Mouse (Mus musculus) frontal cortex, adult (tissue): ENCODE data around the gene Gm20388.

Experiments used
- ATAC-seq: cut with Nextera tagmentation; 2 replicates; pipeline ENCODE4 v1.9.2; 2017; ENCODE audit warnings: mild to moderate bottlenecking, moderate library complexity, mixed read lengths; ENCODE audit not compliant: low TSS enrichment

Gene Gm20388

DNA sequence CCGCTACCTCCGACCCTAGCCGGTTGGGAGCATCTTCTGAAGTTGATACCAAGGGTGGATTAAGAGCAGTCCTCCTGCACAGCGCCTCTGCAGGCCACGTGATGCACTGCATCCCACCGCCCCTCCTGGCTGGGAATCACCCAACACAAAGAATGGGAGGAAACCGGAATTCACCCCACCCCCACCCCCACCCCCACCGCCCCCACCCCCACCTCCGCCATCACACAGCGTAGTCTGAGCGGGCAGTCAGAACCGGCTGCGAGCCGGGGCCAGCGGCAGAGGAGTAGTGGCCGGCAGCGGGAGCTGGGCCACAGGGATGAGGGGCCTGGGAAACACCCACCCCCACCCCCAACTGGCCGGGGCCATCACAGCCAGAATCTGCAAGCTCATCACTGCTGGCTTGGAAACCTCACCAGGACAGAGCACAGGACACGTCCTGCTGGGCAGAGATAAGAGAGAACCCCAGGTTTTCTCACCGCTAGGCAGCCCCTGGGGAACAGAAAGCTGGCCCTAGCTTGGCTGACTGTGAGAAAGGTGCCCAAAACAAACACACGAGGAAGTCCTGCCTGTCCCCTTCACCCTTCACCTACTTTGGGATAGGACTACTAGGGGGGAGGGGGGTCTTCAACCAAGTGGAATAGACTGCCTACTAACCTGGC lies 1472.1 kb downstream of the Gm20388 start:
- no peak for ATAC-seq

- ATAC-seq, result no peak
Observed at GRCm38 (mm10) chr8:121385540-121385939, 1474.9 kb downstream of the Gm20388 start.

GRCm38 (mm10) chr8:121390608-121391007 lies 1480.0 kb downstream of the Gm20388 start:
- peak; percentile 76 for ATAC-seq

GRCm38 (mm10) chr8:121391254-121391653 lies 1480.6 kb downstream of the Gm20388 start:
- ATAC-seq, result no peak

- no peak for ATAC-seq
Observed at GRCm38 (mm10) chr8:121391771-121392170, 1481.1 kb downstream of the Gm20388 start.

DNA sequence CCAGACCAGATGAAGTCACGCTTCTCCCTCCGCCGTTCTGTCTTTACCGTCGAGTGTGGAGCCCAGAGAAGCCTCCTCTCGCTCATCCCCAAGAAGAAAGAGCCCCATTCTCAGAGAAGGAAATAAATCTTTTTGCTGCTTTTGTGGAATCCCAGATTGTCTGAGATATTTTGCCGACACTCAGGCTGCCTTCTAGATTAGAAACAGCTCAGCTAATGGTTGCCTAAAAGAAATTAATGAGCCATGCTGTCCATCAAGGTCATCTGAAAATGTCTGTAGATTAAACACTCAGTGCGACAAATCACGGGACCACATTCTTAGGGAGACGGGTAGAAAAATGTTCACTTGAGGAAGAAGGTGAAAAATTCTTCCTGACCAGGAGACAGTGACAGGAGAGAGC lies 1481.8 kb downstream of the Gm20388 start:
- ATAC-seq, result no peak

DNA sequence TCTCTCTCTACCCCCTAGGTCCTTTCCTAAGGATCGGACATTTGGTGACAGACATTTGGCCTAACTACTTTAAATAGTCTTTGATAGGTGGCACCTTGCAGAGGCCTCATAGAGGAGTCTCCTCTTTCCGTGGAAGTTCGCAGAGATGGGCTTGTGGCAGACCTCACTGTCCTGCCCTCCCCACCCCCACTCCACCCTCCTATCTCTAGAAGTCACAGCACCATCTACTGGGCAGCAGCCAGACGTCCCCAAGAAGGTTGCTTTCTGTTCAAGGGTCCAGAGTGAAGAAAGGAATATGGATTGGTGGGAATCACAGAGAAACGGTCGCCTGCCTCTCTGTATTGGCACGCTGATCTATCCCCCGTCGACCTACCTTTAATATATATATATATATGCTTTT lies 1482.5 kb downstream of the Gm20388 start:
- ATAC-seq, result no peak

DNA sequence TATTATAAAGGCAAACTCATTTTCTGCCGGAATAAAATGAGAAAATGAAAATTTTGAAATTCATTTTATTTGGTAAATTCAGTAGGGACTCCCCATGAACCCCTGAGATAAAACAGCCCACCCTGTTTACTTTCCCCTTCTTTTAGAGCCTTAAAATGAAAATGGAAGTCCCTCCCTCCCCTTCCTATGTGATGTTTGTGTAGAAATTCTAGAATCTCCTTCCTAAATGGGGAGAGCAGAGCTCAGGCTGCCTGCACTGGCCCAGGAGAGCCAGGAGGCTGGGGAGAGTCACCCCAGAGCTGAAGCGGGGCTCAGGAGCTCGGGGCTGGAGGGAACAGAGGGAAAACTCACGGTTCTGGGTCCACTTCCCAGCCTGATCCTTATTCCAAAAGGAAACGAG lies 1484.0 kb downstream of the Gm20388 start:
- no peak for ATAC-seq

DNA sequence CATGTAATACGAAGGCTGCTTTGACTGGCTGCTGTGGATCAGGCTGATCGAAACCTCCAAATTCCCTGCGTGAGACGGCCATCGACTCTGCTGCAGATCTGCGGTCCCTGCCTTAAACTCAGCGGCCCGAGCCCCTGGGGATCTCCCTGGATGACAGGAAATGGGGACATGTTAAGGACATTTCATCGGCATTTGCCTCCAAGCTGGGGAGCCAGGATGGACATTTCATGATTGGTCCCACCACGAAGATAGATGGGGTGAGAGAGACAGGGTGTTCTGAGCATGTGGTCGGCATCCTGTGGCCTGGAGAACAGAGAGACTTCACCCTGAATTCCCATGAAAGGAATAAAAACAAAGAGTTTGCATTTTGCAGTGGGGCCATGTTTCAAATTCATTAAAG lies 1484.7 kb downstream of the Gm20388 start:
- ATAC-seq, result no peak

- ATAC-seq, result no peak
Observed at GRCm38 (mm10) chr8:121396151-121396550, 1485.5 kb downstream of the Gm20388 start.

DNA sequence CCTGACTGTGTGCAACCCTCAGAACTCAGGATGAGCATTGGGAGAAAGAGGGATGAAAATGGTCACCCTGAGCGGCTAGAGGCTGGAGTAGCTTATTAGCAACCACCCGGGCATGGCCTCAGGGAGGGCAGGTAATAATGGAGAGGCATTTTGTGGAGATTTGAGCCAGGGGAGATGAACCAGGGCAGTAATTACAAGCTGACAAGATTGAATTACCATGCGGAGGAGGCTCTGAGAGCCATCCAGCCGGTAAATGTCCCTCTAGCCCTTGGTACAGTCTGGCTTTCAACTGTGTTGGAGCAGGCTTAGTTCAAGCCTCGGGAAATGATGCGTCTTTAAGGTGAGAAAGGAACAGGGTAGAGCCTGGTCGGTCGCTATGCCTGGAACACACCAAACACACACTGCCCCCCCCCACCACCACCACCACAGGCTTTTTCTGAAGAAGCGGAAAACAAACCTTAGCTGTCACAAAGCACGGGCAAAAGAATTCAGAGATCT lies 1486.6 kb downstream of the Gm20388 start:
- no peak for ATAC-seq

DNA sequence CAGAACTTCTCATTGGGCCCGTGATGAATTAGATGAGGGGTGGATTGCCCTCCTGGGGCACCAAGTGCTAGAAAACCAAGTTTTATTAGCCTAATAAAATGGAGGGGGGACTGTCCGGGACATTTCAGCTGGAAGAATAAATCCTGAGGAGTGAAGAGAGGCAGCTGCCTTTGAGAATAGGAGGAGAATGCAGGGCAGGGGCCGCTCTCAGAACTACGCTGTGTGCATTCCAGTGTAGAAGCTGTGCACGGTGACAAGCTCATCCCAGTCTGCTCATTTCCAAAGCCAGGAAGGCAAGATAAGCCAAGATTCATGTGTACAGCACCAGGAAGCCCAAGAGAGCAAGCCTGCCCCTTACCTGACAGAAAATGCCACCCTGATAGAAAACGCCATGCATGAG lies 1487.4 kb downstream of the Gm20388 start:
- ATAC-seq, result no peak

GRCm38 (mm10) chr8:121398724-121399123 lies 1488.1 kb downstream of the Gm20388 start:
- no peak for ATAC-seq

DNA sequence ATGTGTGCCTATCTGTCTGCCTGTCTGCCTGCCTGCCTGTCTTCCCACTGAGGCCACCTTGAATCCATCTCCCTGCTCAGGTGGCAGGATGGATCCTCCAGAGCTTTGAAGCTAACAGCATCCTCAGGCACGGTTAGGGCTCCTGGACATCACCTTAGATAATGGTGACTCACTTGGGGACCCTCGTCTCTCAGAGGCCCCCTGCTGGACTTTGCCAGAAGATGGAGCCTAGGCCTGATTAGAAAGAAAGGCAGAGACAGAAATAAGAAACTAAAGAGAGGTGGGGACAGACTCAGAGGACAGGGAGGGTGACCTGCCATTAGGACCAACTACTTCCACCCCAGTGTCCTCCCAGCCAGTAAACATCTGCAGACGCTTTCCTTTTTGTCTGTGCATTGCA lies 1488.5 kb downstream of the Gm20388 start:
- no peak for ATAC-seq

- ATAC-seq, result no peak
Observed at GRCm38 (mm10) chr8:121400581-121400980, 1489.9 kb downstream of the Gm20388 start.

DNA sequence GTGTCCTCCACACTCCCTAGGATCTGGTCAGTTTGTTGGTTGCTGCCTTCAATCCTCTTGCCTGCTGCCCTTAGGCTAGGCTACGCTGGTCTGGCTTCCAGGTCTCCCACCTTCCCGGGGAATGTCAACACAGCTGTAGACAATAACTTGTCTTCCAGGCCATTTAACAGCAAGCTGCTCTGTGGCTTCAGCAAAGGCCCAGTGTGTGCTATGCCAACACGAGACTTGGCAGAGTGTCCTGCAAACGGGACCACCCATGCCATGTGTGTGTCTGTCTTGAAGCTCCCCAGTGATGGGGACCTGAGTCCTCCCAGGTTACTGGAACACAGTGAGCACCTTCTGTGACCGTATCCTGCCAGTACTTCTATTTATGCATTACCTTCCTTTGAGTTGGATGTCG lies 1493.2 kb downstream of the Gm20388 start:
- ATAC-seq, result no peak

- ATAC-seq, result no peak
Observed at GRCm38 (mm10) chr8:121418081-121418480, 1507.4 kb downstream of the Gm20388 start.

GRCm38 (mm10) chr8:121419551-121419950 lies 1508.9 kb downstream of the Gm20388 start:
- no peak for ATAC-seq

DNA sequence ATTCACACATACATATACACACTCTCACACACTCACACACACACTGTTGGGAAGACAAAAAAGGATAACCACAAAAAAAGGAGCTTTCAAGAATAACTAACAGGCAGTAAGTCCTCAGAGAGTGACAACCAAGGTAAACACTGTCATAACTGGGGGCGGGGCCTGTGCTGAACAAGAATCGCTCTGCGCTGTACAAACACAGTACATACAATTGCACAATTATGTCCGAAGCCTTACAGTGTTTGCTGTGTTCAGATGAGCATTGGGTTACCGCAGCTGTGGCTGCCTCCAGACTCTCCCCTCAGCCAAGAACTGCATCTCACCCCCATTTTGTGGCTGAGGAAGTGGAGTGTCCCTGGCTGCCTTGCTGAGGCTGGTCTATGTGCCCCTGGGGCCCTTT lies 1510.4 kb downstream of the Gm20388 start:
- ATAC-seq, result no peak

- ATAC-seq, result no peak
Observed at GRCm38 (mm10) chr8:121424080-121424479, 1513.4 kb downstream of the Gm20388 start.

GRCm38 (mm10) chr8:121424600-121424999 lies 1514.0 kb downstream of the Gm20388 start:
- no peak for ATAC-seq

DNA sequence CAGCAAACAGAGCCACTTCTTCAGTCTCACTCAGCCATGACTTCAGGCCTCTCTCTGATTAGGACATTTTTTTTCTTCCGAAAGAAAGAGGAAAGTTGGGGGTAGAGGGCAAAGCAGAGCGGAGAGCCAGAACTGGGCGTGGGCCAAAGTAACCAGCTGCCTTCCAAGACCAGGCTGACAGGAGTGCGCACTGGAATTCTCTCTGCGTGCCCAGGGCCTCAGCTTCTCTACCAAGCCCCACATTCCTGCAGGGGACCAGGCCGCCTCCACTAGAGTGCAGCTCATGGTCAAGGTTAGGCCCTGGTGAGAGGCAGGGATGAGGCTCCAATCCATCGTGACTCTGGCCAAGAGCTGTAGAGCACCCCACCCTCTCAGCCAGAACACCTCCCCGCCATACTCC lies 1520.9 kb downstream of the Gm20388 start:
- no peak for ATAC-seq

- ATAC-seq, result no peak
Observed at GRCm38 (mm10) chr8:121433466-121433865, 1522.8 kb downstream of the Gm20388 start.

DNA sequence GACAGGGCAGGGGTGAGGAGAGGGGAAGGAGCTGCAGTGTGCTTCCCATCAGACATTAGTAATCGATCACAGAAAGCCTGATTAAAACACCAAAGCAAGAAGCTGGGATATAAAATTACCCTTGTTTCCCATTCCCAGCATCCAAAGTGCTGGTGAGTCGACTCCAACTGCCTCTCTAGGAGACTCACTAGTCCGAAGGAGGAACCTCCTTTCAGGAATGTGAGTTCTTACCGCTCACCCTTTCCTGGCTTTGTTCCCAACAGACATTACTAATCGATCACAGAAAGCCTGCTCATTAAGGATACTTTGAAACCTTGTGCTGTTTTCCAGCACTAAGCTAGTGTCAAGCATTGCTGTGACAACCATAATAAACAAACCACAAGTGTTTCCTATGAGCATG lies 1526.0 kb downstream of the Gm20388 start:
- no peak for ATAC-seq
